16 mouse cellular contexts compared by ENCODE assay signal in genomic region chr13:30673878-30674277, GRCm38 (mm10).
"Had no signal": no experiment of that assay in that cellular context is flagged by ENCODE, and none has a peak within 500 bp of the region (broad histone marks: within the 10 kb centered on the region; RNA-seq: fewer than 3 reads in every experiment).

No protein-coding gene starts in this region.

- H3K4me3 ChIP-seq: limb, embryonic 13.5 days; midbrain, embryonic 13.5 days; myocyte; neural tube, embryonic 15.5 days had no signal

- DNase-seq: kidney, adult 11 months; kidney, adult 9 months; kidney, postnatal 10 days; left cerebral cortex, postnatal 4 days; lung, adult 2 months; lung, postnatal 4 days; right cerebral cortex, adult 18-20 months; right cerebral cortex, postnatal 25 days; thymus, adult 18-20 months; thymus, postnatal 25 days had no signal

- H3K27ac ChIP-seq: limb, embryonic 13.5 days; liver, embryonic 14.5 days; midbrain, embryonic 13.5 days; neural tube, embryonic 15.5 days had no signal

- ATAC-seq: lung, postnatal 0 days; midbrain, embryonic 13.5 days had no signal
